Mouse (Mus musculus) urinary bladder, postnatal 4 days (tissue): ENCODE results near the gene Ntrk2.
A peak's percentile ranks its signal among the peaks of the same experiment; 100 is the strongest.

Source experiments
- DNase-seq, 2 experiments: peaks; one replicate each; pipeline ENCODE4 v3.0.0; 2021 to 2022; ENCODE audit warnings: low spot score in 2 of 2

The Ntrk2 gene

DNA sequence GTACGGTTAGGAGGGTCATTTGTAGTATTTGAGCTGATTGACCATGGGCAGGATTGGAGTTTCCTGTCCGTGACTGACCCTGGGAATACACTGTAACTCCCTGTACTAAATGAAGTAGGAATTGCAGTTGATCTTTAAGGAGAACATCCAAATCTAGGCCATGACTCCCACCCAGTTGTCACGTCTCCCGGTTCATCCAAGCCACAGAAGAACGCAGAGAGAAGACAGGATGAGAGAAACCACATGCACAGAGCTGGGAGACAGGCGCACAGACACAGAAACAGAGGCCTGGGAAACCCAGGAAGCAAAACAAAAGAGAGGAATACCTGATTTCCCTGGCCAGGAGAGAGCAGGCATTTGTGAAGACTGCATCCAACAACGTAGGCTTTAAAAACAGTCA is 117.1 kb downstream of the Ntrk2 start:
- no peak for DNase-seq

DNA sequence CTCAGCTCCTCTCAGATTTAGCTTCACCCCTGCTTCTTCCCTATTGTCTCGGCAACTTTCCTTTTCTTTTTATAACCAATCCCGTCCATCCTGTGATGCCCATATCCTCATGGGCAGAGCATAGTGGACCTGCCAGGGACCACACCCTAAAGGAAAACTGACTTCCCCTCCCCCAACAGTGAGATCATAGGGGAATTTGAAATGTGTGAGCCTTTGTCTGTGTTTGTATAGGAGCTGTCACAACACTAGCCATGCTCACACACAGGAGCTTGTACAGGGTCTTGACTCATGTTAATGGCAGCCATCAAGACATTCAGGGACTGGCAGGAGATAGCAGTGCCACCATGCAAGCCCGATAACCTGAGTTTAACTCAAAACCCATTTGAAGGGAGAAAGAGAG is 118.1 kb downstream of the Ntrk2 start:
- DNase-seq: no peak

DNA sequence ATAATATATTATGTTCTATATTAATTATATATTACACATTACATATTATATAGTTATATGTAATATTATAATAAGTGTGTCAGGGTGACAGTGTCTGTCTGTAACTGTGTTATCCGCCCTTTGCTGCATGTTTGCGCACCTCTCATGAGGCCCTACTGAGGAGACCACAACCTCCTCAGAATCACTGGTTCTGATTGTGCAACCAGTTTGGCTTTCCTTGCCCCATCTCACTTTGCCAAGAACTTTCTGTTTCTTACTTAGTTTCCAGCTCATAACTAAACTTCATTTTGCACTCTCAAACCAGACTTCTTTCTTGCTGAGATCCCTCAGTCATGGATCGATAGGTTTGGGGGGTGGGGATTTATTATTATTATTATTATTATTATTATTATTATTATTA is 120.8 kb downstream of the Ntrk2 start:
- no peak for DNase-seq

DNA sequence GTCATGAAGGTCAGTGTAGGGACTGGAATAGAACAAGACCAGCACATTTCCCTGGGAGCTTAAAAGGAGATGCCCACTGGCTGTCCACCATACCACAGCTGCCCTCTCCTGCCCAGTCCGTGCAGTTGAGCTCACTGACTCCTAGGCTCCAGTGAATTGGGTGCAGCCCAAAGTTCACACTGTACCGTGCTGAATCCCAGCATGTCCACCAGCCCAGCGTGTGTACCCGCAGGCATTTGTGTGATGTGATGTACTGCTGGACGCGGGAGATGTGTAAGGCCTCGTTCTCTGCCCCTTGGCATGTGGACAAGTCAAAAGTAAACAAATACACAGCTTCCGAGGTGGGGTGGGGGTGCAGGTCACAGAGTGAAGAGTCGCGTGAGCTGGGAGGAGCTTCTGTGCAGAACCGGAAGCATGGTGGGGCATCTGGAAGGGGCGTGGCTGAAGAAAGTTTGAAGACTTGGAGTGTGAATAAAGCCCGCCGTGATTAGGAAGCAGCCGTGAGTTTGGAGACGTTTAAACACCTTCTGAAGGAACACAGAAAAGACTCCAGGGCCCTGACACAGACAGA is 121.4 kb downstream of the Ntrk2 start:
- no peak for DNase-seq

DNA sequence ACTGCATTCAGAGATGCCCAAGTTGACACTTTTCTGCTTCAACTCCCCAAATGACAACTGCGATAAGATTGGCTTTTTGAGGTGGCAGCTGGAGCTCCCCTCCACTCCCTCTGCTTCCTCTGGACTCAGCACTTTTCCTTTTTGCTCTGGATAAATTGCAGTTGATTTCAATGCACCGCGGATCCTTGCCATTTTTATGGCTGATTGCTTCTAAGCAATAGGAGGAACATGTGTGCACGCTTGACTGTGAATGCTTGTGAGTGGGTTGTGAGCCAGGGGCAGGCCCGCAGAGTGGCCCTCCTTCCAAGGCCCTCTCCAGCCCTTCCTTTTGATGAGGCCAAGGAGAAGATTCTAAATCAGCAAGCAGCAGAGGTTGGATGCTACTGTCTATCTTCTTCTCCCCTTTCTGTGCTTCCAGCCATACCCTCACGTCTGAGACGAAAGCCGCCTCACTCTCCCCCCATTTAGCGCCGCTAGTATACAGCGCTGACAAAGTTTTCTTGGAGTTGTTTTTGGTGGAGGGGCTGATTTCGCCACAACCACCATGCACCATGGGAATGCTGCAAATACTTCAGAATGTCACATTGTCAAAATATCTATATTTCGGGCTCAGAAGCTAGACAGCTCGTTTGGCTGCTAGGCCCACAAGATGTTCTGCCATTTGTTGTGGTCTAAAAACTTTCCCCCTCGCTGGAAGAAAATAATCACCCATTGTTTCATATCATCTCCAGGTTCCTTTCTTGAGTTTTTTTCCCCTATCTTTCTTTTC is 122.5 kb downstream of the Ntrk2 start:
- DNase-seq: no peak

DNA sequence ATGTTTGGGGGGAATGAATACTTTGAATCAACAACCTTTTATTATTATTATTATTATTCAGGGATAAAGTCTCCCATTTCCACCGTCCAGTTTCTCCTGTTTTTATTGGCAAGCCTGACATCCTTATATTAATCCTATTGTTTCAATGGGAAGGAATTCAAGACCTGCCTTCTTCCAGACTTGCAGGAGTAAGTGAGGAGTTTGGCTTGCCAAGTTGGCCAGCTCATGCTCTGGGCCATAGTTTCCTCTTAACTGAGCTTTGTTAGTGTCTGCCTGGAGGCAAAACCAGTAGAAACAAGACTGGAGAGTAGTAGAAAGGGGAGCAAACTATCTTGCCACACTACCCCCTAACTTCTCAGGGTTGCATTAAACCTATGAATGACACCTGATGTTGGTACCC is 123.8 kb downstream of the Ntrk2 start:
- no peak for DNase-seq

DNA sequence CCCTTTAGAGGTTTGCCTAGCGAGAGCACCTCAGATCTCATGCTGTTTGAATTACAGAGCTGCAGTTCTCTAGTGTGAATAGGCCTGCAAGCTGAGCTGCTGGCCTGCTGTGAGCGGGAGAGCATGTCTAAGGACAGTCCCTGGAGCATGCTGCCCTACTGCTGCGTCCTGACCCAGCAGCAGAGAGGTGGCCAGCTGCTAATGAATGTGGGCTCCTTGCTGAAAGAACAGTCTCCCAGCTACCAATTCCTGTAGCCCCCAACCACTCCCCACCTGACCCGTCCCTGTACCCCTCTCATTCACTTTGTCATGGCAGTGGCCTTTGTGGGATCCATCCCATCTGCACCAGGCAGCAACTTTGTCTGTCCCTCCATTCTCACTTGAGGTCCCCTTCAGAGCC is 126.8 kb downstream of the Ntrk2 start:
- no peak for DNase-seq

DNA sequence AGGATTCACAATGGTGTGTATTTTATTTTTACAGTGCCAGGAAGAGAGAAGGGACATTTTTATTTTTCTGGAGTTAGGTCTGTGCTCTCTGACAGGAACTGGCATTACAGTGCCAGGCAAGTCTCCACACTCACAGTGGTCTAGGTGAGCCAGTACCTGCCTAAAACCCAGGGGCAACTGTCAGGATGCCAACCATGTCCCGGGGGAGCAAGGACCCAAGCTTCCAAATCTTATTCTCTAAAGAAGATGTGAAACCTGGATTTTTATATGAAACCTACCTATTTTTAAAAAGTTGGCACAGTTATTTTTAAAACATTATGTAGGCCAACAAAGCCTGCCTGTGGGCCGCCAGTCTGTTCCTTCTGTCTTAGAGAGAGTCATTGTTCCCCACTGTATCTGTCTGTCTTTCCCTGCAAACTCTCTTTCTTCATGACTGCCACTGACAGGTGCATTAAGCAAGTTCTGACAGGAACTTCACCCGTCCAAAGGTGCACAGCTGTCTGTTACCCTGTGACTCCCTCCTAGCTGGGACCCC is 128.3 kb downstream of the Ntrk2 start:
- no peak for DNase-seq

DNA sequence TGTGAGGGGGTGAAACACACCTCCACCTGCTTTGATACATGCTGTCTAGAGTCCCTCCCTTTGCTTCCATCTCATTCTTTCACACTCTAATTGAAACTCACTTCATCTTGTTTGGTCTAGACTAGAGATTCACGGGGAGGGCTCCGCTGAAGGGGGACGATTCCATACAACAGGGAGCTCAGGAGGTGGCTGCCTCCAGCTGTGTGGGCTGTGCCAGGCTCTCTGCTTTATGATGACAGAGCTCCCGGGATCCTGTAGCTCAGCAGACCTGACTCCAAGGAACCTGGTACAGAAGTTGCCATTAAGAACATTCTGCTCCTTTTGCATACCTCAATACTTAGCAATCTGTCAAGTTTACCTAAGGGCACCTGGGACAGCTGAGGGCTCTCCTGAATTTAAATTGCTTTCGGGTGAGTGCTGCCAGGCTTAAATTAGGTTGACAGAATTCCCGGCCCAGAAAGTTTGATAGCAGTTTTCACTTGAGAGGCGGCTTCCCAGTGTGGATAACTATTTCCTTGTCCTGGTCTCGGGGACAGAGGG is 129.7 kb downstream of the Ntrk2 start:
- no peak for DNase-seq

DNA sequence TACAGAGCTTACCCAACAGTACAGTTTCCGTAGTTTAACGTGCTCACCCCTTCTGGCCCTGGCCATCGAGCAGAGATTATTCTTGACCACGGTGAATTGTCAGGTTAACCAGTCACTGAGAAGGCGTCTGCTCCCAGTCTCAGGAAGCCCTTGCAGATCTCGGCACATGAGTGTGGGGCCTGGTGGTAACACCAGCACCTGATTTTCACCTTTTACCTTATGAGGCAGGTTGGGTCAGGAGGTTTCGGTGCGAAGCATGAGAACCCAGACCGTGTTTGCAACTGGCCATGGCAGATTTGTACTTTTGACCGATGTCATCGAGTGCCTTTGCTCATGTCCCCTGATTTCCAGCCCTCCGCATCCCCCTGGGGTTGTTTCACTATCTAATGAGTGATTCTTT is 131.5 kb downstream of the Ntrk2 start:
- DNase-seq: no peak

DNA sequence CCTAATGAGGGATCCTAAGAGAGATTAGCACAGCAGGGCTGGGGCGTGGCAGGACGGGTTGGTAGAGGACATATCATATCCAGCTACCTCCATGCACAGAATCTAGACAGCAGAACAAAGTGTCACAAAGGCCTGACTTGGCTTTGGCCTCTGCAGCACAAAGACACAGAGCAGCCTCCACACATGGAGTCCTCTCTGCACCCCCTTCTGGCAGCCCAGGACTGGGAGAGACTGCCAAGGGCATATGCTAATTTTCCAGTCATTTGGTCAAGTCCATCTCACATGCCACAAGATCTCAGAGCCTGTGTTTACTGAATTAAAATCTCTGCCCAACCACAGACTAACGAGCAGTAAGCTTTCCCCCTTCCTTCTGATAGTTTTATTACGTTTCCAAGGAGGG is 132.1 kb downstream of the Ntrk2 start:
- DNase-seq: peak in 1 of 2 experiments; percentile 21

DNA sequence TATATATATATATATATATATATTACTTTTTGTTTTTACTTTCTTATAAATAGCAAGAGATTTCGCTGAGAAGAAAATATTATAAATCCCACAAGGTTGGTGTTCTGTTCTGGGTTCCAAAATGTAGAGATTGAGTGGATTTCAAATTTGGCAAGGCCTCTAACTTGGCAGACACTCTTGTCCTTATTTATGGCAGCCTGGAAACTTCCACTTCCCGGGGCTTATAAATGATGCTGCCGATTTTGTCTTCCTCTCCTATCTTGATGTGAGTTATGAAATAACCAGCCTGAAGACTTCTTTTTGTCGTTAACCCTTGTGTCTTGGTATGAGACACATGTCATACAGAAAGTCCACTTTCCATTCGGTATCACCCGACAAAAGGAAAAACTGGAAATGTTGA is 133.8 kb downstream of the Ntrk2 start:
- no peak for DNase-seq

DNA sequence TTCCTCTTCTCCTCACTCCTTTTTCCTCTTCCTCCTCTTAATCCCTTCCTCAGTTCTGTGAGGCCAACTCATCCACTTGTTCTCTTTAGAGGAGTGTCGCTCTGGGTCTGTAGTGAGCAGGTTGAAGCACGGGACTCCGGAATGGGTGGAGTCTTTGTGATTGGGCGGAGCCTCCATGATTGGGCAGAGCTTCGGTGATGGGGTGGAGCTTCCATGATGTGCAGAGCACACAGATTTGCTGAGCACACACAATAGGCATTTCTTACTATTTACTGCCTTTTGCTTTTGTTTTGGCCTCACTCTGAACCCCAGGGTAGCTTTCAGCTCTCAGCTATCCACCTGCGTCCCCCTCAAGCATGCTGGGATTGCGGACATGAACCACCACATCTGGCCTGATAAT is 134.4 kb downstream of the Ntrk2 start:
- no peak for DNase-seq

DNA sequence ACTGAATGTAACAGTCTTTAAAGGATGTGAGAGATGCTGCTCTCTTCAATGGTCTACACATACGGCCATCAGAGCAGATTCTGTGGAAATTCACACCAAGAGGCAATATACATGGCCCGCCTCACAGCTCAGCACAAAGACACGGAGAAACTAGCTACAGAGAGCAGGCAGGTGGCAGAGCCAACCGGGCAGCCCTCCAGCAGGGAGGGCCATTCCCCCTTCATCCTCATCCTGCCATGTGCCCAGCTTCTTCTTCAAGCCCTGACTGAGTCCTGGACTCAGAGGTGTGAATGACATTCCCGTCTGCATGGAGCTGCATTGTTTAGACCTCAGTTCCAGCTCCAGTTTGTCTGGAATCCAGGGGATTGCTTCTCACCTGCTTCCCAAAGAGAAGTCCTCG is 139.4 kb downstream of the Ntrk2 start:
- DNase-seq: no peak

DNA sequence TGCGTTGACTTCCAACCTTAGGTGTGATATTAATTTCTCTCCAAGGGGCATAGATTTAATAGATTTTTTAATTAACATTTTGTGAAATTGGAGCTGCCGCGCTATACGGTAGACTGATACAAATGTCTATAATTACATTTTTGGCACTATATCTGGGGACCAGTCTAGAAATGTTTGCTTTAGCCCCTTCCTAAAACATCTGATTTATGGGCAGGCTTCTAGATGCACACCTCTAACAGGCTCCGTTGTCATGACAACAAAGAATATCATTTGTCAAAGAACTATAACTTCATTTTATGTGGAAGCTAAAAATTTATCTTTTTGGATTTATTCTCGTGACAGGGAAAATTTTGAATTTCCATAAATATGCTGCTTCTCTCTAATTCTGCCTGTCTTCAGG is 140.2 kb downstream of the Ntrk2 start:
- DNase-seq: no peak

DNA sequence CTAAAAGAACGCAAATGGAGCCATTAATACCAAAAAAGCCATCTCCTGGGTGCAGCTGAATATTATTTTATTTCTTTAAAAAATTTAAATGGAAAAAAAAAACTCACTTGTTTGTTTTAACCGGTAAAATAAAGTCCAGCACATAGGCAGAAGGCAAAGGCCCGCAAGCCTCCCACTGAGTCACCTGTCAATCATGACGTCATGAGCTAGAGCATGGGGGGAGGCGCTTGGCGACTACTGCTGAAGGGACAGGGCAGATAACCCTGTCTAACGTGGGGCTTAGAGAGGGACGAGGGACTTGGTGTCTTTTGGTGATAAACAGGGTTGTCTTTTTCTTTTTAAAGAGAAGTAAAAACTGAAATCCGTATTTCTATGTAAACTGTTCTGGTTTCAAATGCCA is 140.7 kb downstream of the Ntrk2 start:
- no peak for DNase-seq

DNA sequence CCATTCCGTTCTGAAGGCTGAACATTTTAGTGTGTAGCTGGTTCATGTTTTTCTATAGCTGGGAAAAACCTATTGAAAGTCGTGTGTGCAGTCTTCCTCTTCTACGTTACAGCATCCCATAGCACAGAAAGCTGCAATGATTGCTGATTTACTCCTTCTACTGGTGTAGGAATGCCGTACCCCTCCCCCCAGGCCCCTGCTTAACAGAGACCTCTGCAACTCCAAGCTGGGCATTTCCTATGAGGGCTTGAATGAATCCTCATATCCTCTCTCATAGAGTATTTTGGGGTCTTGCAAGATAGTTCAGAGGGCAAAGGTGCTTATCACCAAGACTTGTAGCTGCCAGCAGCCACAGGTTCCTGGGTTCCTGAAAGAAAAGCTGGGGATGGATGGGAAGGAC is 148.0 kb downstream of the Ntrk2 start:
- no peak for DNase-seq

DNA sequence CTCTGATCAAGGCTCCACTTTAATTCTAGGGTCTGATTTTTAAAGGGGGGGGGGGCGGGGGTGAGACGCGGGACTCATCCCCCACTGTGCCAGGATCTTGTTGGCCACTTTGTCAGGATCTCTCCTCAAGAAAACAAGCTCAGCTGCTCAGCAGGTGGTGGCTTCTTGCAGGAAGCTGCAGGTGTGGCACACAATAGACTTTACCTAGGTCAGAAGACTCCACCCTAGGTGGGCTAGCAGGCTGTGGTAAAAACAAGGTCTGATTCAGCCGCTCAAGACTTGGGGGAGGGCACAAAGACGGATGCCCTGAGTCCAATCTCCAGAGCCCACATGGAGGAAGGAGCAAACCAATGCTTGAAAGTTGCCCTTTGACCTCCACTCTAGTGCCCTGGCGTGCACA is 148.4 kb downstream of the Ntrk2 start:
- no peak for DNase-seq

DNA sequence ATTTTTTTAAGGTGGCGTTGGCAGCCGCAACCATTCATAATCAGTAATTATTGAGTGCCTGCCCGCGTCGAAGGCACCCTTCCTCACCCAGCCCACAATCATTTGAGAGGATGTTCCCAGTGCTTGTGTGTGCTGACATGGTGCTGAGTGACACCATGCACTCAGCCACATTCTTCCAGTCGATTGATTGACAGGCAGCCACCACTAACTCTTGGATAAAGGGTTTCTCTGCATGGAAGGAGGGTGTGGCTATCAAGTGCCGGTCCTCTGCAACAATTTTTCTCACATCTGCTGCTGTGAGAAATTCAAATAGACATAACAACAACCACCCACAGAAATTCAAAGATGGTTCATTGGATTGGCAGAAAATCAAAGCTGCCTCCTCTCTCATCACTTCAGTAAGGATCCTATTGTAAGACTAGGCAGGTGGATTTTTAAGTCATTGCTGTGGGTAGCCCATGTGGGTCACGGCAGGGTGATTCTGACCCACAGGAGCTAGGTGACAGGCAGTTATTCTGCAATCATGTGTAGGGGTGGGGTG is 148.9 kb downstream of the Ntrk2 start:
- DNase-seq: no peak

DNA sequence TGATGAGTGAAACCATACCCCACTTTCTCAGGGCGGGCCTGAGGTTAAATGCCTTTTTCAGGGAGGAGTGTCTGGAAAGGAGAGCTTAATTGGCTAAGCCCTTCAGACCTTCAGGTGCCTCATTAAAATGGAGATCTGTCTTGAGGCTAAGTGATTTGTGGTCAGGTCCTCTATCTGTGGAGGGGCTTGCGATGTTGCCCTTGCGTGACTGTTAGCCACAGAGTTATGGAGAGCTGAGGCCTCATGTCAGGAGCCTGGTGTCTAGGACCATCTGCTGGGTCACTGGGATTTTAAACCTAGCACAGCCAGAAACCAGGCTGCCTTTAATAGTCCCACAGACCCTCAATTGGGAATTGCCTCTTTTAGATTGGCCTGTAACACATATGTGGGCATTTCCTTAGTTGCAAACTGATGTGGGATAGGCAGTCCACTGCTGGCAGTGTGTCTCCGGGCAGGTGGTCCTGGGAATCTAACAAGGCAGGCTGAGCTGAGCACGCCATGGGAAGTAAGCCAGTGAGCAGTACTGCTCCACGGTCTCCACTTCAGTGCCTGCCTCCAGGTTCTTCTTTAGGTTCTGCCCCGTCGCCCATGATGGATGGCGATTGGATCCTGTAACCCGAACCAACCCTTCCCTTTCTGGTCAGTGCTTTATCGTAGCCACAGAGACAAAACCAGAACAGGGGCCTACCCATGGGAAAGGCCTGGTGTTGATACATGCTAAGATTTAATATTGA is 152.0 kb downstream of the Ntrk2 start:
- no peak for DNase-seq

DNA sequence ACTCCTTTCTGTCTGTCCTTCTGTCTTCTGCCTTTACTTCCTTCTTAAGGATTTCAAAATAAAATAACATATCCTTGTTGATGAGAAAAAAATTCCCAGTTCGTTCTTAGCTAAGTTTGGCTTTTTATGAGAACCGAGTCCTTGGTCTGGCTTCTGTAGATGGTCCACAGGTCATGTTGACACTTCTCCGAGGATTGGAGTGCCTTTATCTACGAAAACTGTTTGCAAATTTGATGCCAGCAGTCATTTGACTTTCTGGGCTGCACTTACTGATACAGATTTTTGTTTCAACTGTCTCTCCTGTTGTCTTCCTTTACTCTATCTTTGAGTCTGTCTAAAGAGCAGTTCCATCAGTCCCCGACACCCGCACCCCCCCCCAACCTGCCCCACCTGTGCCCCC is 154.0 kb downstream of the Ntrk2 start:
- no peak for DNase-seq

DNA sequence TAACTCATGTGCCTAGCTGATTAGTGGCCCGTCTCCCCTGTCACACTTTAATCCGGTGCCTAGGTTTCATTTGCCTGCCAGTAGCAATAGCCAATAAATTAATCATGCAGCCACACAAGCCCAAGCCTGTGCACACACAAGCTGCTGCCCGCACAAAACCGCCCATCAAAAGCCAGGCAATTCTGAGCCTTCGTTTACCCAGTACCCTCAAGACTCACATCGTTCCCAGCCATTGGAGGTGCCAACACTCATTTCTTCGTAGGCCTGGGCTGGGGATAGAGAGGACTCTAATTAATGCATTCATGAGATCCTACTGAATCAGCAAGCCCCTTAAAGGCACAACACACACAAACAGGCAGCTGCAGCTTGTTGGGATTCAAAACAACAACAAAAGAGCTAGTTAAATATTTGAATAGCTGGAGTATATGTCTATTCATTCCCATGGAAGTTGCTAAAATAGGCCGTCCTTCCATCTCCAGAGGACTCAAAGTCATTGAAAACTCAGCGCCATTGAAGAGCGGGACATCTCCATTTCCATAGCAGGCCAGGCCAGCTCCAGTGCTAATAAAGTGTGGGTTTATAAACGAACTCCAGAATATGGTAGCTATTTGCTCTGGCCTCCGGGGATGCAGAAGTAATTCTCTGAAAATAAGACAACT is 158.5 kb downstream of the Ntrk2 start:
- no peak for DNase-seq
